Mouse (Mus musculus) spleen, adult 2 months (tissue): ENCODE results near the gene E130308A19Rik.

ENCODE experiments used
- CTCF ChIP-seq: fragments of 200-500 bp; IDR thresholded peaks from 2 replicates; pipeline ENCODE4 v1.5.1; 2011; ENCODE audit warnings: mild to moderate bottlenecking, inconsistent platforms; ENCODE audit not compliant: insufficient read depth, insufficient read length, insufficient replicate concordance; ENCODE audit errors: extremely low read depth
- POLR2A ChIP-seq: fragments of 200-500 bp; IDR thresholded peaks from 2 replicates; pipeline ENCODE4 v1.6.1; 2011; ENCODE audit warnings: low read depth, low read length, inconsistent platforms

DNA sequence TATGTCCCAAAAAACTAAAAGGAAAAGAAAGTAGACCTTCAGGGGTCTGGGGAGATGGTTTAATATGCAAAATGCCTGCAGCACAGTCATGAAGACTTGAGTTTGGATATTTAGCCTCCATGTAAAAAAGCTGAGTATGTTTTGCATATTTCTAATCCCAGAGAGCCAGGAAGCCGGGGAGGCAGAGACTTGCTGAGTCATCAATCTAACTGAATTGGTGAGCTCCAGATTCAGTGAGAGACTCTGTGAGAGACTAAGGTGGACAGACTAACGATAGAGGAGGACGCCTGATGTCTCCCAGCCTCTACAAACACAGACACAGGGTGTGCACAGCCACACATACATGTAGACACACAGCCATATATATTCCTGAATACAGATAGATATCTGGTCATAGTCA is 21.1 kb upstream of the E130308A19Rik start:
- no peak for TF ChIP-seq CTCF
- no peak for TF ChIP-seq POLR2A
